Mouse (Mus musculus) left cerebral cortex, adult 11 months (tissue): ENCODE results near the gene Pbld2.

ENCODE experiments used
- DNase-seq: peaks from one replicate; pipeline ENCODE4 v3.0.0; 2022; ENCODE audit warnings: low spot score

Gene Pbld2

DNA sequence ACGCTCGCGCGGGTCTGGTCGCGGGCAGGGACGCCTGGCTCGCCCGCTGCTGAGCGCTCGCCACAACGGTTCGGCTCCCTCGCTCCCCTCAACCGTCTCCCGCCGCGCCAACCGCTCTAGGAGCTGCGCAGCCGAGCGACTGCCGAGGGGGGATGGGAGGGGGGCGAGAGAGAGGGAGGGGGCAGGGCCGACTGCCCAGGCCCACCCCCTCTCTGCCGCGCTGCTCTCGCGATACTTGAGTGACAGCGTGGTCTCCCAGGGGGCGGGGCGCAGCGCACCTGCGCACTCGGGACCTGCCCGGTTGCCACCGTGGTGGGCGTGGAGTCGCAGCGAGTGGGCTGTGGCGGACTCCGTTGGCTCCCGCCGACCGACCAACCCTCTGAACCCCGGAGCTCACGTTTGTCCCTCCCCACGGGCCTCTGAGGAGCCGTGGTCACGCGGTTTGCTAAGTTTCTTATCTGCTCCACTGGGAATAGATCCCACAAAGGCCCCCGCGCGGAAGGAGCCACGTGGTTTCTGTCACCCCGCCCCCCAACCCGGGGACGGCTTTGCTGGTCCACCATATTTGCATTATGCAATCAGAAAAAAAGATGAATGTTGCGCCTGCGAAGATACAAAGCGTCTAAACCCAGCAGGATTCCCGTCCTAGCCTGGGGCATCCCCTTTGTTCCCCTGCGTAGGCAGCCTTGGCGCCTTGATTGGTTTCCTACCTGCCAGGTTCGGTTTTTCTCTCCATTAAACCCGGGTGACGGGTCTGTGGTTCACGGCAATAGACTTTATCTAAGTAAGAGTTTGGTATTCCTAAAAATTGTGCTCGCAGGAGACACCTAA, at the start of gene Pbld2, which contains the start of gene Hnrnph3:
Gene Pbld2, plus strand, starts transcription at position 567 of the 831 bp plus-strand sequence.
Gene Hnrnph3, minus strand, starts transcription at position 469 of the 831 bp plus-strand sequence.
- DNase-seq = peak; percentile 97

DNA sequence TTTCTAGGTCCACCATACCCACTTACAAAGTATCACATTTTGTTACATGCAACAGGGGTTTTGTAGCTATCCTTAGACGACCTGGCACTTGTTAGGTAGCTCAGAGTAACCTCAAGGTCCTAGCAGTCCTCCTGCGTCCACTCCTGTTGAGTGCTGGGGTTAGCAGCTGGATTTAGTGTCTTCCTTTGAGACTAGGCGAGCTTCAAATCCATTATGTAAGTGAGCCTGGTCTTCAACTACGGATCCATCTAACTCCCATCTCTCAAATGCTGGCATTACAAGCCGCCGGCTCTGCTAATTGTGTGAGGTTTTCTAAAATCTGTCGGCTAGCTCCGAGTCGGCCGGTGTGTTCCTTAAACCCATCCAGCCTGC, 44.5 kb upstream of the Pbld2 start:
- DNase-seq = no peak

DNA sequence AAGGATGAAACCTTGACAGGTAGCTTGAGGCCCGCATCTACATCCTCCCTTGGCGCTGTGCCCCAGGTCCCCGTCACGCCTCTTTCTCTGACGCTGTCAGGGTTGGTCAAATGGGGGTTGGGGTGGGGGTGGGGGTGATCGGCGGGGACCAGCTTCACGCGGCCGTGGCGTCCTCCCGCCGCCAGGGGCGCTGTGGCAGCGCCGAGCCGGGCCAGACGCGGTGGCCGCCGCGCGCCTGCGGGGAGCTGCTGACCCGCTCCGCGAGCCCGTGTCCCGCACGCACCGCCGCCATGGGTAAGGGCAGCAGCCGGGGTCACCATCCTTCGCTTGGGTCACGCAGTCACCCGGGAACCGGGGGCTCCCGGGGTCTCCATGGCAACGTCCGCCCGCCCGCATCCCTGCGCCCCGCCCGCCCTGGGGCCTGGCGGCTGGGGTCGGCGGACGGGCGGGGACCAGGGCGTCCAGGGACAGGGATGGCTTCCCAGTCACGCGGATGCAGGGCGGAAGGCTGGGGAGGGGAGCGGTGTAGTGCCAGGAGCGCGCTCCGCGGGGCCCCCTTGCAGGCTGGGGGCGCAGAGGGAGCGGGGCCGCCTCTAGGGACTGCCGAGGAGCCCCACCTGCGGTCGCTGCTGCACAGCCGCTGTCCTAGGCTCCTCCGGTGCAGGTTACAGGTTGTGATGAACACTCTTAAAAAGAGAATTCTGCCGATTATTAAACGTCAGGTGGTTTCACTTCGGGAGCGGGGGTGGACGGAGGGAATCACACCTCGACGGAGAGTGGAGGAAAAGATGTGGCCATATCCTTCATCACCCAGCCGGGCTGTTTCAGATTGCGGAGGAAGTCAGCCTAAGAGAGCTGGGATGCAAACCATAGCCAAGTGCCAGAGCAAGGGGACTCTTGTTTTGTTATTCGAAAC, 43.8 kb upstream of the Pbld2 start, which contains the start of gene Rufy2:
Gene Rufy2, plus strand, starts transcription at position 185 of the 916 bp plus-strand sequence.
- peak; percentile 76 for DNase-seq

DNA sequence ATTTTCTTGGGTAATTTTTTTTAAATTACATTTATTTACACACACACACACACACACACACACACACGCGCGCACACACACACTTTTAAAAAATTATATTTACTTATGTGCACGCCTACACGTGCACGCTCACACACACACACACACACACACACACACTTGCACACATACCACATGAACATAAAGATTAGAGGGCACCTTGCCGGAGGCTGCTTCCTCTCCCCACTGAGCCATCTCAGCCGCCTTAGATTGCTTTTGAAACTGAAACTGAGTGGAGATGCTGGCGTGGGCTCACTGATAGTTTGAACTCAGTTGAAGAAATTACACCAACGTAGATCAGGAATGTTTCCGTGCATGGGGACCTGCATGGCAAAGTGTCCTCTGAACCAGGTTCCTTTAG, 40.0 kb upstream of the Pbld2 start:
- DNase-seq = no peak

DNA sequence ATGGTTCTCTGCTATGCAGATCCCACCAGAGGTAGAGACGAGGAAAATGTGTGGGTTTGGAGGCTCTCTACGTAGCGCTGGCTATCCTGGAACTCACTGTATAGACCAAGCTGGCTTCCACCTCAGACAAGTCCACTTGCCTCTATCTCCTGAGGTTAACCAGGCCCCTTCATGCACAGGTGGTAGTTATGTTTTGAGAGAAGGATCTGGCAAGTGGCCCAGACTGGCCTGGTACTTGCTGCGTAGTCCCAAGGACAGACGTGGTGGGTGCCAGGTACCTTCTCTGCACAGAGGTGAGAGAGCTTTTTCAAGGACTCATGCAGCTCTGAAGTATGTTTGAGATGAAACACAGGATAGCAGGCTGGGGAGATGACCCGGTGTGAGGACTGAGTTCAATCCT, 39.6 kb upstream of the Pbld2 start:
- no peak for DNase-seq

DNA sequence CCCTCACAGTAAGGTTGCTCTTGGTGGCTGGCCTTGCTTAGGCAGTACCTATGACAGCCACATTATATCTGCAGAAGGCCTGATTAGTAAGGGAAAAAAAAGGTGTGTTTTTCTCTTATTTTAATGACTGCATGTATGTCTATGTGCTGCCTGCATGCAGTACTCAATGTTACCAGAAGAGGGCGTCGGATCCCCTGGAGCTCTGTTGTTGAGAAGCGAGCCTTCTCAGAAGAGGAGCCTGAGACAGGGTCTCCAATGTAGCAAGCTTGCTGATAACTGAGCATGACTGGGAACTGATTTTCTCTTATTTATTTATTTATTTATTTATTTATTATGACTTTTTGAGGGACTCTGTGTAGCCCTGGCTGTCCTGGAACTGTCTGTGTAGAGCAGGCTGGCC, 36.8 kb upstream of the Pbld2 start:
- DNase-seq = no peak

DNA sequence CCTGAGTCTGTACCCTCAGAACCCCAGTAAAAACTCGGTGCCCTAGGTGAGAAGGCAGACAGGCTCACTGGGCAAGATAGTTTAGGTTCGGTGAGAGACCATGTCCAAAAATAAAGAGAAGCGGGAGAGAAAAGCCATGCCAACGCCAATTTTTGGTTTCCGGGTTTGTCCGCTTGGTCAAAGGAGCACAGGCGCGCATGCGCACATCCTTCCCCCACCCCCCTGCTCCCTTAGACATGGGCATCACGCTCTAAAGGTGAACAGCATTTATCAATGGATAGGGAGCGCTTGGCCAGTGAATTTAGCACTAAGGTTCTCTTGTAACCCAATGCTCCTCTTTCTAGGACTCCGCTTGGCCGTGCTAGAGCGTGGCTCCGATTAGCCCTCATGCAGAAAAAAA, 33.5 kb upstream of the Pbld2 start:
- DNase-seq = no peak

DNA sequence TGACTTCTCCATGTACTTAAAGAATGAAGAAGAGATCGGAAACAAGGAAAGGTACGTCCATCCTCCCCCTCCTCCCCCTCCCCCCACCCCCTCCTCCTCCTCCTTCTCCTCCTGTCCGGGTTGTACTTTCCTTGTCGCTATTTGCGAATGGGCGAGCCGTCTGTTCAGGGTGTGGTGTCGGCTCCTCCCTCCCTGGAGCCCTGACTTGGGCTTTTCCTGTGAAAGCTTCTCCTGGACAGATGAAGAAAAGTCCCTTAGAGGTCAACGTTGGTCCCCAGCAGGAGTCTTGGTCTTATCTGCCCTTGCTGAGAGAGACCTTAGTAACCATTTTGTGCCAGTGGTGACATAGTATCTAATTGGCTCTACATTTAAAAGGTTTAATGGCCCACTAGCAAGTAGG, 30.1 kb upstream of the Pbld2 start:
- no peak for DNase-seq

DNA sequence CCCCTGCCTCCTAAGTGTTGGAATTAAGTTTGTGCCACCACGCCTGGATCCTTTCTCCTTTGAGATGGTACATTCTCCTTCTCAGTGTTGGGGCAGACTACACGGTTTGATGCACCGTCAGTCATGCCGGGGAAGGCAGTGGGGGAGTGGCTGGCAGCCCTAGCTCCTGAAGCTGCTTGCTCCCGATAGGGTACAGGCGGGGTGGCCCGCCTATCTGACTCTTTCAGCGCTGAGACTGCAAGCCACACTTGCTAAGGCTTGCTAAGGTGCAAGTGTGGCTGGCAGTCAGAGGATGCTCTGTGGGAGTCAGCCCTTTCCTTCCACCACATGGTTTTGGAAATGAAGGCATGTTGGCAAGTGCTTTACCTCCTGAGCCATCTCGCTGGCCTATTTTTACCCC, 23.5 kb upstream of the Pbld2 start:
- DNase-seq = no peak

DNA sequence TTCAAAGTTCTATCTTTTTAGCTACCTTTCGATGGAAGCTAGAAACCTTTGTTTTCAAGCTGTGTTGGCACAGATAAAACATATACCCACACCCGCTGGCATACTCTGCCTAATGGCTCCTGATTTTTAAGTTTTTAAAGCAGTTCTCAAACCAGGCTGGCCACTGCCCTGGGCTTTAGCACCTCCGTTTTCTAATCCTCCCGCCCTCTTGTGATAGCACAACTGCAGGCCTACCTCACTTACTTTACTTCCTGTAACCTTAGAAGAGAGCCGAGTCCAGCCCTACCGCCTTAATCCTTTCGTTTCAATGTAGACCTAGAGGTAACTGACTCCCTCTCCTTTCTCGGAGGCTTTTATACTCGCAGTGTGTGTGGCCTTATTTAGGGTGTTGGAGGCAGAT, 20.9 kb upstream of the Pbld2 start:
- no peak for DNase-seq

DNA sequence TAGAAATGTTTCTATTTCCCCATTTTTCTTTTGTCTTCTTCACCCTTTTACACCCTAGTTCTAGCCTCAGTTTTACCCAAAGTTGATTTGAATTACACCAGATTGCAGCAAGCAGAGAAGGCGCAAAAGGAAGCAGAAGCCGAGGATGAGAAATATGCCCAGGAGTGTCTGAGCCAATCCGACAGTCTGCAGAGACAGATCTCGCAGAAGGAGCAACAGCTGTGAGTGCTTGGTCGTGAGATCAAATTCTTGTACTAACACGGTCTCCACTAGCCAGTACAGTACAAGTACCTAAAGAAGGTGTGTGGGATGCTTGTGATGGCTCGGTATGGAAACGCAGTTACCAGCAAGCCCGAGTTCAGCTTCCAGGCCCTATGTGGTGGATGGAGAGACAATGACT, 19.6 kb upstream of the Pbld2 start:
- no peak for DNase-seq

DNA sequence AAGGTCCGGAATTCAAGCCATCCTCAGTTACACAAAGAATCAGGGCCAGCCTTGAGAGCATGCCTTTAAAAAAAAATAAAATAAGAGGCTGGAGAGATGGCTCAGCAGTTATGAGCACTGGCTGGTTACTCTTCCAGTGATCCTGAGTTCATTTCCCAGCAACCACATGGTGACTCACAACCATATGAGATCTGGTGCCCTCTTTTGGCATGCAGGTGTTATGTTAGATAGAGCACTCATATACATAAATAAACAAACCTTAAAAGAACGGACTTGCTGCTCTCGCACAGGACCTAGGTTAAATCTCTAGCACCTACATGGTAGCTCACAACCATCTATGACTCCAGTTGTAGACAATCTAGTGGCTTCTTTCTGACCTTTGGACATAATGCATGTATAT, 15.9 kb upstream of the Pbld2 start:
- DNase-seq = no peak

DNA sequence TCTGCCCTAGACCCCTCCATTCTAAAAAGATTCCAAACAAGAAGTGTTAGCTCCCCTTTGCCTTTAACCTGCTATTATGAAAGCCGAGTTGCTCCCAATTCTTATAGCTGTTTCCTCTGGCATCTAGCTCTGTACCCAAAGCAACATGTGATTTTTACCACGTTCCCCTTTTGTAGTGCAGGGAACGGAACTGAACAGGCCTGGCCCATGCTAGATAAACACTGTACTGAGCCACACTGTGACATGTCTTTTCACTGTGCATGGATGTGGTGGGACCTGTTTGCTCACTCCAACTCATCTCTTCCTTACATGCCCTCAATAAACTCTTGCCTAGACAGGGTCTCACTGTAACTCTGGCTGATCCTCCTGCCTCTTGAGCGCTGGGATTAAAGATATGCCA, 13.8 kb upstream of the Pbld2 start:
- DNase-seq = no peak

DNA sequence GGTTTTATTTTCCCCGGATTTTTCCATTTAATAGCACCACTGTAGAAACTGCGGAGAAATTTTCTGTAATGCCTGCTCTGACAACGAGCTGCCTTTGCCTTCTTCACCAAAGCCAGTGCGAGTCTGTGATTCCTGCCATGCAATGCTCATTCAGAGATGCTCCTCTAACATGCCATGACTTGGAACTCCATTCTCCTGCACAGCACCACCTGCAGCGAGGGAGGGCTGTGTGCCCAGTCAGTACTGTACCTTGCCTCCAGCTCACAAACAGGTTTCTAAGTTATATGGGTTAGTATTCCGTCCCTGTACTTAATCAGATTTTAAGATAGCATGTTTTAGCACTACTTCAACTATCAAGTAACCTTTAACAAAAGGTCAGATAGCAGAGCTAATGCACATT, 12.6 kb upstream of the Pbld2 start:
- DNase-seq = no peak

DNA sequence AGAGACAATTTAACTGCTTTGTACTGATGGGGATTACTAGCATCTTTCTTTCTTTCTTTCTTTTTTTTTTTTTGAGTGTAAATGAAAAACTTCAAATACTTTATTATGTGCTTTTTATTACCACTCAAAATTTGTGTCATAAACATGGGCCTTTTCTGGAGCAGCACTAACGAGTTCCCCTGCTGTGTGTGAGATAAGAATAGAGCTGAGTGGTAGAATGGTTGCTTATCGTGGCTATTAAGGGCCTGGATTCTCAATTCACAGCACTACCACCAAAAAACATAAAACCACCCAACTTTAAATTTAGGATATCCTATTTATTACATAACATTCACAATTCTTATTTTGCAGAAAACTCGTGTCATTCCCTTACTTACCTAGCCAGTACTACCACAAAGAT, 10.6 kb upstream of the Pbld2 start:
- DNase-seq = no peak

DNA sequence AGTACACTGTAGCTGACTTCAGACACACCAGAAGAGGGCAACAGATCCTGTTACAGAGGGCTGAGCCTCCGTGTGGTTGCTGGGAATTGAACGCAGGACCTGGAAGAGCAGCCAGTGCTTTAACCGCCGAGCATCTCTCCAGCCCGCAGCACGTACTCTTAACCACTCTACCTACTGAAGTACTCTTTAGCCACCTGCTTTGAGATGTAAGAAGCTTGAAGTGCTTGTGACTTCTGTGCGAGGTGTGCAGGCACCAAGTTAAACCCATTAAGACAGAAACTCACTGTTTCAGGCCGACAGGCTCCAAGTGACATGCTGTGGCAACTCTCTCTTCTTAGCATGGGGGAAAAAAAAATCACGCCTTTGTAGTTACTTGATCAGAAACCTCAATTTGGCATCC, 9.9 kb upstream of the Pbld2 start:
- DNase-seq = no peak

DNA sequence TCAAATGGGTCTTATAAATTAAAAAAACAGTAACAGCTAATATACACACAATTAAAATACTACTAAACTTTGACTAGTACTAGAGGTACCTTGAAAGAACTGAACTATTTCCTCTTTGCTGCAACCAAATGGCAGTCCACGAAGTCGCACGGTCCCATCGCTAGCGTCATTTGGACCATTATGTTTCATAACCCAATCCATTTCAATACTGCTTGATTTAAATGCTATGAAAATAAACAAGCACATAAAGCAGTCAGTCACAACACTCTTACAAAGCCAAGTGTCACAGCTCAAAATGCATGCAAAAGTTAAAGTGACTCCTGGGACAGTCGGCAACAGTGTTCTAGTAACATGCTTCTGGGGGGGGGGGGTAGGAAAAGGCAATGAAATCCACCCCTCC, 4.8 kb upstream of the Pbld2 start:
- DNase-seq = no peak

DNA sequence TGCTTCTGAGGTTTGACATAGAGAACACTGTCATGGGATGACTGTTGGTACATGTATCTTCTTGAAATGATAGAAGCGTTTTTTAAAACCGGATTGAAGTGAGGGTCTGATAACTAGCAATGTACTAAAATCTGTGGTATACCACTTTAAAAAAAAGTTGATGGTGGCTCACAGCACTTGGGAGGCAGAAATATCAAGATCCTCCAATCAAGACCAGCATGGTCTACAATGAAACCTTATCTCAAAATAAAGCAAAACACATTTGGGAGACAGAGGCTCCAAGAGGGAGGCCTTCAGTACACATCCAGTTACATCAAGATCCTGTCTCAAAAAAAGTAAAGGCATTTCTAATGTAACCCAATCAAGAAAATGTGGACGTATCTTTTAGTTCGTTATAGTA, 2.4 kb upstream of the Pbld2 start:
- no peak for DNase-seq

DNA sequence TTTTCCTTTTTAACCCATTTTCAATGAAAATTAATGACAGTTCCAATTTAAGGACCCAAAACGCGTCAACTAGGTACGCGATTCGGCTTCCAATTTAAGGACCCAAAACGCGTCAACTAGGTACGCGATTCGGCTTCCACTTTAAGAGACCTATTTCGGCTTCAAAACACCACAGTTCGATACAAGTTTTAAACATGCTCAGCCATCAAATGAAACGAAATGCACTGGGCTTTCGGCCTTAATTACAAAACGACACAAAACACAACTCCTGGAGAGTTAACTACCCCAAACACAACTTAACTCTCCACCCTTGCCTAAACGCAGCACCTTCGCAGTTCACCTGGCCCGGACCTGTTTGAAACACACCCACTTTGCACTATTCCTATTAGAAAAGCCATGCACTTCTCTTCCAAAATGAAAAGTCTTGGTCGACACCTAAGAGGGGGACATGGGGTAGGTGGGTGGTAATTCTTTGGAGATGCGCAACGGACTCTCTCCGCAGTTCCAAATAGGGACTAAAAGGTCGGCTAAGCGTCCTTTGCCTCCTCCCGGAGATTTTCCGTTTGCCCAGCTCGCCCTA, 1.5 kb upstream of the Pbld2 start:
- DNase-seq = no peak

DNA sequence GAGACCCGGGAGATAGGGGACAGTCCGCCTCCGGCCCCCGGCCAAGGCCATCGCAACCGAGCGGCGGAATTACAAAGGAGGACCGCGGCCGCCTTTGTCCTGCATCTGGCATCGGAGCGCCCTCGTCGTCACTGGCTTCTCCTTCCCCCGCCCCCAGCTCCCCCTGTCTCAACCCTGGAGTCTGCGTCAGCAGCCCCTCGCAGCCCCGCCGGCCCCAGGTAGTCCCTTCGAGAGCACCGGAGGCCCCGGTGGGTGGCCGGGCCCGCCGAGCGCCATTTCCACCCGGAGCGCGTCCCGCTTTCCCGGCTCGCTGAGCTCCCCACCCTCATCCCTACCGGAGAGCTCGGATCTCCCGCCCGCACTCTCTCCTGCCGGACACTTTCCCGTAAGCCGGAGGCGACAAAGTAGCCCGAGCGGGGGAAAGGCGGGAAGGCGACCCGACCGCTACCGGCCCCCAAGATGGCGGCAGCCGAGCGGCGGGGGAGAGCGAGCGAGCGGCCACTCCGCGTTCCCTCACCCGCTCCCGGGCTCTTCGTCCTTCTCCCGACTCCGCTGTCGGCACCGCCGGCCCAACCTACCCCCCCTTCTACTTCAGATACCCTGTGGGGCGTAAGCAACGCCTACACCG, 880 bp upstream of the Pbld2 start:
- no peak for DNase-seq

DNA sequence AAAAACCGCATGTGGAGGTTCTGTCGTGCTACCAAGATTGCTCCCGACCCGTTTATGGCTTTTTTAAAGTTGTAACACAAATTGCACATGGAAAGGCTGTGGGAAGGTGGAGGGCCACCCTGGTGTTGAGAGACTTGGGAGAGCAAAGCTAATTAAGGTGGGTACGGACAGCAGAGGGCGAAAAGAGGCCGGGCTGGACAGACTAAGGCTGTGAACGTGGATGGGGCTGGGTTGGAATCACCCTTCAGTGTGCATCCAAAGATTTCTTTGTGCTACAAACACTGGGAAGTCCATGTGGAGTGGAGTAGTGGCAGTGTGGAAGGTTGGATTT, 430 bp downstream of the Pbld2 start:
- no peak for DNase-seq

DNA sequence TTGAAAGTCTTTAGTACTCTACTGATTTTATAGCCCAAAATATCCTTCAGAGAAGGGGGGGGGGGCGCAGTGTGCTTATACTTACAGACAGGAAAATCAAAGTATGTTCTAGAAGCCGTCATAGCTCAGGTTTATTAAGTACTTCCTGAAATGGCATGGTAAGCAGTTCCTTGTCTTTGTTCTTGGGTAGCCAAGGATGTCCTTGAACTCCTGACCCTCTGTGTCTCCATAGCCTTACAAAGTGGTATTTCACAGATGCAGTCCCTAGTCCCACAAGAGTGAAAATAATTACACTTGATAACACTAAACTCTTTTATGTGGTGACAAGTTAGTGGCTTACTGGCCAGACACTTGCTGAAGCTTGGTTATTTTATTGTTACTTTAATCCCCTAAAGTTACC, 901 bp downstream of the Pbld2 start:
- no peak for DNase-seq
